8 mouse cellular contexts compared by ENCODE assay signal in the genomic region with DNA sequence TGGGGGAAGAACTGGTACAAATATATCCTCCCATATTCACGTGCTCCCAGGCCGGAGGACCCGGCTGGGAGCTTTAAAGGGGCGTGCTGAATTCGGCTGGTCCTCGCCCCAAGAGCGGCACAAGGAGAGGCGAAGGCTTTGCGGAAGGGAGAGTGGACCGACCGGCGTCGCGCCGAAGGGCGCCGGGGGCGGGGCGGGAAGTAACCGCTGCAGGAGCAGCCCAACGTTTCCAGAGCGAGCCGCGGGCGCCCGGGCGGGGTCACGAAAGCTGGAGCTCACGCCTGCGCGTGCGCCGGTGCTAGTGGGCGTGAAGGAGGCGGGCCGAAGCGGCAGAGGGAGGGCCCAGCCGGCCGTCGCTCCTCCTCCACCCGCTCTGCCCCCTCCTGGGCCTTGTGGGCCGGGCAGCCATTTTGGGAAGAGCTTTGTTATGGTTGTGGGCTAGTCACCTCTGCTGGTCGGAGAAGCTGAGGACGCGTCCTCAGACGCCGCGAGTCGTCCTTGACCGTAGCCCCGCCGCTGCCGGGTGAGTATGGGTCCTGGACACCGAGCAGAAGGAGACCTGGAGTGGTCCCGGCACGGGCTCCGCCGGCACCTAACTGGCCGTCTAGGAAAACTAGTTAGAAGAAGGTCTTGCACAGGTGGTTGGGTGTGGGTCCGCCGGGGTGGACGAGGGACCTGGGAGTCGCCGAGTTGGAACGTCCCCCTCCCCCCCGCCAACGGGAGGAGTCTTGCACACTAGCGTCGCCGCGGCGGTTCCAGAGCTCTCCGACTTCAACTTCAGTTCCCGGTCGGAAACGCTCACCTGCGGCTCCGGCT. TPM values are rescaled to one million over a fixed set of nuclear protein-coding genes. Genes with fewer than 3 reads are reported as not detected.
DNase-seq lines count a peak whose midpoint lies in the region; ATAC-seq and TF ChIP-seq lines count a peak whose summit lies in the region.

A gene (plus strand): TSS at position 353 of the 816 bp plus-strand sequence.

- peak within 1 kb of the TSS; percentile 82 for H3K4me3 ChIP-seq in hindbrain, embryonic 10.5 days
- H3K4me3 ChIP-seq in lung, postnatal 0 days (ENCODE audit: low read depth, low read length): peak within 1 kb of the TSS; percentile 79

- peaks cover 38% of the 10 kb centered on the region for H3K36me3 ChIP-seq in hindbrain, embryonic 10.5 days
- no peaks in the 10 kb centered on the region for H3K36me3 ChIP-seq in lung, postnatal 0 days (ENCODE audit: insufficient read depth, low read length)

- peak; percentile 61 for TF ChIP-seq CTCF in lung, postnatal 0 days (IDR thresholded peaks at IDR 0.05)

- TF ChIP-seq EP300 in lung, postnatal 0 days (IDR thresholded peaks at IDR 0.05): no peak

- peak; percentile 85 for ATAC-seq in frontal cortex, adult (ENCODE audit: low TSS enrichment)
- ATAC-seq in lung, postnatal 0 days: peak; percentile 96

- H3K9ac ChIP-seq in lung, postnatal 0 days (replicated peaks; ENCODE audit: low read depth): peak within 1 kb of the TSS; percentile 89

- peak; percentile 69 for DNase-seq in MEL-GATA-1-ER (ENCODE audit: extremely low read depth, low read depth)
- DNase-seq in cerebellum, adult 8-10 months: peak; percentile 97
- peak; percentile 98 for DNase-seq in hindbrain, embryonic 10.5 days (ENCODE audit: low spot score)
- DNase-seq in layer of hippocampus, adult 9-11 months: peak; percentile 97
- peak; percentile 98 for DNase-seq in lung, postnatal 0 days (ENCODE audit: low spot score)
- DNase-seq in ovary, postnatal 14 days (ENCODE audit: low spot score): peak; percentile 96
- peak; percentile 99 for DNase-seq in thymus, postnatal 14 days

- H3K27me3 ChIP-seq in hindbrain, embryonic 10.5 days (ENCODE audit: insufficient read depth, poor library complexity, severe bottlenecking): no peaks in the 10 kb centered on the region
- H3K27me3 ChIP-seq in lung, postnatal 0 days (replicated peaks; ENCODE audit: insufficient read depth, low read length): no peaks in the 10 kb centered on the region

- peak within 1 kb of the TSS; percentile 95 for H3K27ac ChIP-seq in hindbrain, embryonic 10.5 days
- H3K27ac ChIP-seq in lung, postnatal 0 days (ENCODE audit: low read length): peak within 1 kb of the TSS; percentile 97

- H3K4me2 ChIP-seq in lung, postnatal 0 days (replicated peaks; ENCODE audit: low read depth, low read length): peak within 1 kb of the TSS; percentile 55

- under 1% methylated on average over 78 of the region's 78 CpGs for WGBS in hindbrain, embryonic 10.5 days
- WGBS in lung, postnatal 0 days: 2% methylated on average over 64 of the region's 78 CpGs

- H3K4me1 ChIP-seq in hindbrain, embryonic 10.5 days (replicated peaks): peaks cover 24% of the 10 kb centered on the region
- H3K4me1 ChIP-seq in lung, postnatal 0 days (ENCODE audit: insufficient read depth, low read depth, low read length): no peaks in the 10 kb centered on the region

- H3K9me3 ChIP-seq in hindbrain, embryonic 10.5 days: no peaks in the 10 kb centered on the region
- no peaks in the 10 kb centered on the region for H3K9me3 ChIP-seq in lung, postnatal 0 days (ENCODE audit: low read length)

RNA-seq across cellular contexts. Expression of the gene that starts here (rescaled TPM):
- 21.4 and 27.8 TPM in 2 replicates for polyA plus RNA-seq in hindbrain, embryonic 10.5 days (2016; fragmentation: Nextera tagmentation; extraction: Ambion mirVana)
- polyA plus RNA-seq in lung, postnatal 0 days (2015; fragmentation: Nextera tagmentation; extraction: Ambion mirVana): 34.2 and 37.1 TPM in 2 replicates

Comparison
In these comparisons a context has a peak if more than half of its experiments do, and no peak if none do; other contexts are left out.
1. Peak in every context shown above with its lines: DNase-seq, ATAC-seq, H3K4me3 ChIP-seq and H3K27ac ChIP-seq.